Mouse (Mus musculus) cerebellum, adult 8-10 months (tissue): Measurements from ENCODE around the gene Etv5.

Experiments
- DNase-seq: peaks from one replicate; pipeline ENCODE4 v3.0.0; 2022

Gene Etv5

GRCm38 (mm10) chr16:22439499-22440177, at the start of gene Etv5:
Gene Etv5 (minus strand): TSS chr16:22439719.
- DNase-seq: peak; percentile 99

- DNase-seq: no peak
Observed at GRCm38 (mm10) chr16:22483900-22484299, 44.4 kb upstream of the Etv5 start.

GRCm38 (mm10) chr16:22479322-22479721, 39.8 kb upstream of the Etv5 start:
- DNase-seq: no peak

GRCm38 (mm10) chr16:22471728-22472127, 32.2 kb upstream of the Etv5 start:
- no peak for DNase-seq

GRCm38 (mm10) chr16:22469385-22469784, 29.9 kb upstream of the Etv5 start:
- DNase-seq: peak; percentile 22

GRCm38 (mm10) chr16:22467111-22467510, 27.6 kb upstream of the Etv5 start:
- no peak for DNase-seq

- DNase-seq: no peak
Observed at GRCm38 (mm10) chr16:22466381-22466780, 26.9 kb upstream of the Etv5 start.

GRCm38 (mm10) chr16:22462220-22462619, 22.7 kb upstream of the Etv5 start:
- no peak for DNase-seq

- DNase-seq: no peak
Observed at GRCm38 (mm10) chr16:22461728-22462127, 22.2 kb upstream of the Etv5 start.

- no peak for DNase-seq
Observed at GRCm38 (mm10) chr16:22460960-22461359, 21.4 kb upstream of the Etv5 start.

- DNase-seq: no peak
Observed at GRCm38 (mm10) chr16:22452082-22452481, 12.6 kb upstream of the Etv5 start.

- DNase-seq: no peak
Observed at GRCm38 (mm10) chr16:22448093-22448492, 8.6 kb upstream of the Etv5 start.

GRCm38 (mm10) chr16:22444786-22445185, 5.3 kb upstream of the Etv5 start:
- no peak for DNase-seq

GRCm38 (mm10) chr16:22442202-22442601, 2.7 kb upstream of the Etv5 start:
- DNase-seq: no peak

GRCm38 (mm10) chr16:22441317-22441716, 1.8 kb upstream of the Etv5 start:
- no peak for DNase-seq

GRCm38 (mm10) chr16:22440269-22440668, 750 bp upstream of the Etv5 start:
- DNase-seq: peak; percentile 67

- DNase-seq: peak; percentile 66
Observed at GRCm38 (mm10) chr16:22438441-22439373, 812 bp downstream of the Etv5 start.

GRCm38 (mm10) chr16:22436106-22436505, 3.4 kb downstream of the Etv5 start:
- no peak for DNase-seq

GRCm38 (mm10) chr16:22434530-22434929, 5.0 kb downstream of the Etv5 start:
- DNase-seq: no peak

GRCm38 (mm10) chr16:22433944-22434343, 5.6 kb downstream of the Etv5 start:
- DNase-seq: no peak

GRCm38 (mm10) chr16:22431773-22432172, 7.7 kb downstream of the Etv5 start:
- no peak for DNase-seq

GRCm38 (mm10) chr16:22431335-22431734, 8.2 kb downstream of the Etv5 start:
- no peak for DNase-seq

- peak; percentile 88 for DNase-seq
Observed at GRCm38 (mm10) chr16:22430211-22430951, 9.1 kb downstream of the Etv5 start.
